Mouse (Mus musculus): Measurements from ENCODE around the gene Cadps2. TPM values are rescaled to one million over a fixed set of nuclear protein-coding genes. Genes with fewer than 3 reads are reported as not detected.

Cadps2 gene
- total and polyA plus RNA-seq, 2 experiments from 2014 or later, result 7.3 to 23.0 TPM

- no peak for TF ChIP-seq CTCF (IDR thresholded peaks at IDR 0.05)
- ATAC-seq (ENCODE audit: low FRiP score) (no peak), DNase-seq (ENCODE audit: low spot score) (no peak)
- Histone ChIP-seq H3K4me2 (ENCODE audit: low read depth, low read length, poor library complexity, severe bottlenecking) (no peak overlapping the region), H3K4me1 (ENCODE audit: insufficient read depth, low read length) (peaks cover 4% of the 10 kb centered on the region; the same call in 1 of the 2 replicates), H3K27me3 (ENCODE audit: insufficient read depth, low read length) (peaks cover 24% of the 10 kb centered on the region; the same call in 1 of the 2 replicates), H3K9ac (replicated peaks; ENCODE audit: low read length, poor library complexity, severe bottlenecking) (no peak overlapping the region), H3K27ac (ENCODE audit: low read depth, low read length) (no peak overlapping the region), H3K4me3 (ENCODE audit: low read depth, low read length) (no peak overlapping the region), H3K36me3 (ENCODE audit: insufficient read depth, low read length) (no peaks in the 10 kb centered on the region), H3K9me3 (ENCODE audit: low read length) (no peaks in the 10 kb centered on the region)
- 81% methylated on average over 5 of the region's 5 CpGs for WGBS
These were observed 2.1 kb downstream of the Cadps2 start for GRCm38 (mm10) chr6:23837127-23837526.

GRCm38 (mm10) chr6:23836694-23837093, 2.5 kb downstream of the Cadps2 start:
- H3K4me2 ChIP-seq (ENCODE audit: low read depth, low read length, poor library complexity, severe bottlenecking), result no peak overlapping the region; the same call in 1 of the 2 replicates
- TF ChIP-seq CTCF (IDR thresholded peaks at IDR 0.05), result no peak
- WGBS, result 58% methylated on average over 2 of the region's 2 CpGs
- H3K4me1 ChIP-seq (ENCODE audit: insufficient read depth, low read length), result peaks cover 4% of the 10 kb centered on the region; the same call in 1 of the 2 replicates
- H3K4me3 ChIP-seq (ENCODE audit: low read depth, low read length), result no peak overlapping the region
- no peak overlapping the region for H3K27ac ChIP-seq (ENCODE audit: low read depth, low read length)
- H3K9ac ChIP-seq (replicated peaks; ENCODE audit: low read length, poor library complexity, severe bottlenecking), result no peak overlapping the region
- no peak for ATAC-seq (ENCODE audit: low FRiP score)
- H3K9me3 ChIP-seq (ENCODE audit: low read length), result no peaks in the 10 kb centered on the region
- DNase-seq (ENCODE audit: low spot score), result no peak
- peaks cover 24% of the 10 kb centered on the region; the same call in 1 of the 2 replicates for H3K27me3 ChIP-seq (ENCODE audit: insufficient read depth, low read length)
- no peaks in the 10 kb centered on the region for H3K36me3 ChIP-seq (ENCODE audit: insufficient read depth, low read length)

- WGBS, result 89% methylated on average over 4 of the region's 4 CpGs
- Histone ChIP-seq H3K4me2 (ENCODE audit: low read depth, low read length, poor library complexity, severe bottlenecking) (no peak overlapping the region), H3K9me3 (ENCODE audit: low read length) (no peaks in the 10 kb centered on the region), H3K36me3 (ENCODE audit: insufficient read depth, low read length) (no peaks in the 10 kb centered on the region), H3K9ac (replicated peaks; ENCODE audit: low read length, poor library complexity, severe bottlenecking) (no peak overlapping the region), H3K27ac (ENCODE audit: low read depth, low read length) (no peak overlapping the region), H3K27me3 (ENCODE audit: insufficient read depth, low read length) (peaks cover 24% of the 10 kb centered on the region; the same call in 1 of the 2 replicates), H3K4me1 (ENCODE audit: insufficient read depth, low read length) (peaks cover 4% of the 10 kb centered on the region; the same call in 1 of the 2 replicates), H3K4me3 (ENCODE audit: low read depth, low read length) (no peak overlapping the region)
- ATAC-seq (ENCODE audit: low FRiP score), result no peak
- no peak for TF ChIP-seq CTCF (IDR thresholded peaks at IDR 0.05)
- DNase-seq (ENCODE audit: low spot score), result no peak
These were observed 3.7 kb downstream of the Cadps2 start for GRCm38 (mm10) chr6:23835552-23835951.

- H3K4me1 ChIP-seq (ENCODE audit: insufficient read depth, low read length), result no peaks in the 10 kb centered on the region
- H3K36me3 ChIP-seq (ENCODE audit: insufficient read depth, low read length), result no peaks in the 10 kb centered on the region
- no peak for ATAC-seq (ENCODE audit: low FRiP score)
- H3K4me3 ChIP-seq (ENCODE audit: low read depth, low read length), result no peak overlapping the region
- no peak for DNase-seq (ENCODE audit: low spot score)
- no peaks in the 10 kb centered on the region for H3K9me3 ChIP-seq (ENCODE audit: low read length)
- 50% methylated on average over 3 of the region's 3 CpGs for WGBS
- no peak overlapping the region for H3K4me2 ChIP-seq (ENCODE audit: low read depth, low read length, poor library complexity, severe bottlenecking)
- H3K27me3 ChIP-seq (ENCODE audit: insufficient read depth, low read length), result no peaks in the 10 kb centered on the region
- no peak for TF ChIP-seq CTCF (IDR thresholded peaks at IDR 0.05)
- no peak overlapping the region for H3K9ac ChIP-seq (replicated peaks; ENCODE audit: low read length, poor library complexity, severe bottlenecking)
- no peak overlapping the region for H3K27ac ChIP-seq (ENCODE audit: low read depth, low read length)
These were observed 8.5 kb downstream of the Cadps2 start for GRCm38 (mm10) chr6:23830741-23831140.

- WGBS, result 86% methylated on average over 2 of the region's 2 CpGs
- H3K36me3 ChIP-seq (ENCODE audit: insufficient read depth, low read length), result no peaks in the 10 kb centered on the region
- H3K4me2 ChIP-seq (ENCODE audit: low read depth, low read length, poor library complexity, severe bottlenecking), result no peak overlapping the region
- no peak for TF ChIP-seq CTCF (IDR thresholded peaks at IDR 0.05)
- ATAC-seq (ENCODE audit: low FRiP score) (no peak), DNase-seq (ENCODE audit: low spot score) (no peak)
- H3K27ac ChIP-seq (ENCODE audit: low read depth, low read length), result no peak overlapping the region
- H3K4me3 ChIP-seq (ENCODE audit: low read depth, low read length), result no peak overlapping the region
- no peaks in the 10 kb centered on the region for H3K4me1 ChIP-seq (ENCODE audit: insufficient read depth, low read length)
- H3K9ac ChIP-seq (replicated peaks; ENCODE audit: low read length, poor library complexity, severe bottlenecking), result no peak overlapping the region
- no peaks in the 10 kb centered on the region for H3K27me3 ChIP-seq (ENCODE audit: insufficient read depth, low read length)
- no peaks in the 10 kb centered on the region for H3K9me3 ChIP-seq (ENCODE audit: low read length)
These were observed 9.9 kb downstream of the Cadps2 start for GRCm38 (mm10) chr6:23829338-23829737.

- Histone ChIP-seq H3K4me2 (ENCODE audit: low read depth, low read length, poor library complexity, severe bottlenecking) (no peak overlapping the region), H3K27ac (ENCODE audit: low read depth, low read length) (no peak overlapping the region), H3K27me3 (ENCODE audit: insufficient read depth, low read length) (no peaks in the 10 kb centered on the region), H3K36me3 (ENCODE audit: insufficient read depth, low read length) (no peaks in the 10 kb centered on the region), H3K4me1 (ENCODE audit: insufficient read depth, low read length) (no peaks in the 10 kb centered on the region), H3K9ac (replicated peaks; ENCODE audit: low read length, poor library complexity, severe bottlenecking) (no peak overlapping the region), H3K9me3 (ENCODE audit: low read length) (no peaks in the 10 kb centered on the region), H3K4me3 (ENCODE audit: low read depth, low read length) (no peak overlapping the region)
- 85% methylated on average over 5 of the region's 5 CpGs for WGBS
- no peak for ATAC-seq (ENCODE audit: low FRiP score)
- DNase-seq (ENCODE audit: low spot score), result no peak
- no peak for TF ChIP-seq CTCF (IDR thresholded peaks at IDR 0.05)
These were observed 17.4 kb downstream of the Cadps2 start for GRCm38 (mm10) chr6:23821819-23822218.

All from midbrain, postnatal 0 days (tissue).